Mouse (Mus musculus) gastrocnemius, postnatal 10 days (tissue): ENCODE results near the gene Dnah10. TPM values are rescaled to one million over a fixed set of nuclear protein-coding genes. Genes with fewer than 3 reads are reported as not detected.
"Not testable (repeated sequence)": the region's sequence is repeated elsewhere in the genome, so short reads cannot be mapped to it uniquely, and the experiment has no call there.

Experiments
- DNase-seq: peaks from one replicate; pipeline ENCODE4 v3.0.0; 2021; ENCODE audit warnings: mixed read lengths
- long read RNA-seq, 2 experiments: library from polyadenylated mRNA; stranded (forward); transcript quantifications; one replicate each; pipeline ENCODE4 v2.0.0; 2021
- total RNA-seq, 2 experiments: library from RNA; stranded (reverse); gene quantifications; 2 replicates each; pipeline ENCODE4 v1.2.3; 2021

Gene Dnah10
- total RNA-seq: under 1 TPM; 0.07 to 0.19 TPM
- long read RNA-seq, experiment 1: 0 reads
- long read RNA-seq, experiment 2: 0 reads

DNA sequence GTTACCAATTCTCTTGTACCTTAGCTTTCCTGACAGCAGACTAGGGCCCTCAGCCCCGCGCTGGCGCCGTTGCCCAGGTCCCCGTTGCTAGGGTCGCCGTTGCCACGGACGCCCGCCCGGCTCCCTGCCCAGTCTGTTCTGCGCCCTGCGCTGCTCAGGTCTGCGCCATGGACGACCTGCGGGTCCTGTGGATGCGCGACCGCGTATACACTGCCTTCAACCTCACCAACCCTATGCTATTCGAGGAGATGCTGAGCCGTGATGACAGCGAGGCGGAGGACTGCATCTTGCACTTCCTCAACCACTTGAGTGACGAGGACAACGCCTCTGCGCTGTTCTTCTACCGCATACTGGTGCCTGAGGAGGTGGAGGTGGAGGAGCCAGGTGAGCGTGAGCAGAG is at the start of gene Dnah10:
Dnah10 (plus strand) TSS at position 89 of the 400 bp plus-strand sequence.
- DNase-seq: no peak

- no peak for DNase-seq
These were observed 11.1 kb upstream of the Dnah10 start for GRCm38 (mm10) chr5:124713741-124714140.

DNA sequence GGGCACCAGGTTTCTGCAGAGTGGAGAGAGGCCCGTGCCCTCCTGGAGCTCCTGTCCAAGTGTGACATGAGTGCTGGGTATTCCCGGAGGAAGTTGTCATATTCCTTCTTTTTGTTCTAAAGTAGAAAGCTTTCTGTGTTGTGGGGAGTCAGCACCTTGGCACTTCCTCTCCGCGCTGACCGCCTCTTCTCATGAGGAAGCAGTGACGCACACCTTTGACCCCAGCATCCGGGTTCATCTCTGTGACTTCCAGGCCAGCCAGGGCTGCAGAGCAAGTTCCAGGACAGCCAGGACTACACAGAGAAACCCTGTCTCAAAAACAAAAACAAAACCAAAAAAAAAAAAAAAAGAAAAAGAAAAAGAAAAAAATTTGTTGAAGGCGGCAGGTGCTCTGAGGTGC is 9.8 kb upstream of the Dnah10 start:
- DNase-seq: no peak

DNA sequence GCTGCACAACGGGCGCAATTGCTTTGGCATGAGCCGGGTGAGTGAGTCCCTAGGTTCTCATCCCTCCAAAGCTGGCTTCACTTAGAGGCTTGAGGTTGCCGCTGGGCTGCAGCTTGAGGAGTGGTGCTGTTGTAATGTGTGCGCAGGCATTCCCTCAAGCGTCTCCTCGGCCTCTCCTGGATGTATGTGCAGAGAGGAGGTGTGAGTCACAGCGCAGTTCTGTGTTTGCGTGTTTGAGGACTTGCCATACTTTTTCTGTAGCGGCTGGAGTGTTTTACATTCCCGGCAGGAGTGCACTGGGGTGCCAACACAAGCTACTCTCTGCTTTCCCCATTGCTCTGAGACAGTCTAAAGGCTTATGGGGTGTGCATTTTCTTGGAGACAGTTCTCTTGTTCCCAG is 6.9 kb upstream of the Dnah10 start:
- no peak for DNase-seq

DNA sequence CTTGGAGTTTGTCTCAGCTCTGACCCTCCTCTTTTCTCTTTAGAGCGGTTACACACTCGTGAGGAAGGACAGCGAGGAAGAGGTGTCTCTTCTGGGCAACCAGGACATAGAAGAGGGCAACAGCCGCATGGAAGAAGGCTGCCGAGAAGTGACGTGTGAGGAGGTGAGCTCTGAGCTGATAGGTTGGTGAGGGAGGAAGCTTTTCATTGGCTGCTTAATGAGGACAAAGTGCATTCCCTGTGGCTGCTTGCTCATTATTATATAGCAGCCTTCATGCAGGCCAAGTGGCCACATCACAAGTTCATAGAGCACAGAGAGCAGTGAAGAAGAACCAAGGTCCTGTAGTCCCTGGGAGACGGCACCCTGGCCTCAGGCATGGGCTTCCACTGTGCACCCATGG is 6.5 kb upstream of the Dnah10 start:
- no peak for DNase-seq

DNA sequence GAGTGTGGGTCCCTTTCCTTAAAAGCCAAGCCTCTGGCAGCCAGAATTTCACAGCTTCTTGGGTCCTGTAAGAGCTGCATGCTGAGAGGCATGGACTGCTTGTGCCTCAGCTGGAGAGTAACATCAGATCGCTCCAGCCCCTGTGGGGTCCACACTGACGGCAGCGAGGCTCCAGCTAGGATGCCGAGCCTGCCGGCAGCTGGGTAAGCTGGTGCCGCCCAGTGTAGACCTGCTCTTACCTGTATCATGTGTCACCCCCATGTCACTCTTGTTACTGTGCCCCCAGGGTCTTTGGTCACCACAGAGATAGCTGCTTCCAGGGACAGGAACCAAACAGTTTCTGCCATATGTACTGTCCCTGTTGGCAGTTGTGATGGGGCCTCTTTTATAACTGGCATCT is 1.8 kb upstream of the Dnah10 start:
- no peak for DNase-seq

GRCm38 (mm10) chr5:124729662-124730206 is 4.8 kb downstream of the Dnah10 start:
- DNase-seq: no peak

GRCm38 (mm10) chr5:124733961-124734360 is 9.1 kb downstream of the Dnah10 start:
- DNase-seq: no peak

GRCm38 (mm10) chr5:124741898-124742599 is 17.2 kb downstream of the Dnah10 start:
- DNase-seq: no peak

GRCm38 (mm10) chr5:124743841-124744240 is 19.0 kb downstream of the Dnah10 start:
- no peak for DNase-seq

- no peak for DNase-seq
These were observed 21.3 kb downstream of the Dnah10 start for GRCm38 (mm10) chr5:124746220-124746619.

DNA sequence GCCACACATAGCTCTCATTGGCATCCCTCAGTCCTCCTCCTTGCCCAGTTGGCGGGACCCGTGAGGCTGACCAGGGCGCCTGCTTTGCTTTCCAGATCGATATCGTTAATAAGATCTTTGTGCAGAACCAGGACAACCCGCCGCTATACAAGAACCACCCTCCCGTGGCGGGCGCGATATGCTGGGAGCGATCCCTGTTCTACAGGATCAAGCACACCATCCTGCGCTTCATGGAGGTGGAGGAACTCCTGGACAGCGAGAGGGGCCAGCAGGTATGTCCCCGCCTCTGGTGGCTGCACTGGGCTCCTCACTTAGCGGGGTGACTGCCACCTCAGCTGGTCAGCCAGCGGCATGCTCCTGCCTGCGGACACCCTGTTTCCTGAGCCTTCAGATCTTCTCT is 23.4 kb downstream of the Dnah10 start:
- DNase-seq: no peak

DNA sequence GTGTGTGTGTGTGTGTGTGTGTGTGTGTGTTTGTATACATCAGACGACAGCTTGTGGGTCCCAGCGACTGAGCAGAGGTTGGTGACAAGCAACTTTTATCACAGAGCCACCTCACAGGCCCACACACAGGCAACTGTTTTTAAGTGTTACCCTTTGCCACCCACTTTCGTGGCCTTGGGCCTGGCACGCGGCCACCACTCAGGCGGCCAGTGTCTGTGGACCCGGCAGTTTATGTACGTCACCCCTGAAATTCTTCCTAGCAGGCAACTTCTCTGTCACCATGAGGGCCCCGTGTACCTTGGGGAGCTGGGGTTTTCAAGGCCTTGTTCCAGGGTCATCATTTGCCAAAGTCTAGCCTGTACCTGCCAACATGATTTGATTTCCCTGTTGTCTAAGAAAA is 26.8 kb downstream of the Dnah10 start:
- DNase-seq: no peak

DNA sequence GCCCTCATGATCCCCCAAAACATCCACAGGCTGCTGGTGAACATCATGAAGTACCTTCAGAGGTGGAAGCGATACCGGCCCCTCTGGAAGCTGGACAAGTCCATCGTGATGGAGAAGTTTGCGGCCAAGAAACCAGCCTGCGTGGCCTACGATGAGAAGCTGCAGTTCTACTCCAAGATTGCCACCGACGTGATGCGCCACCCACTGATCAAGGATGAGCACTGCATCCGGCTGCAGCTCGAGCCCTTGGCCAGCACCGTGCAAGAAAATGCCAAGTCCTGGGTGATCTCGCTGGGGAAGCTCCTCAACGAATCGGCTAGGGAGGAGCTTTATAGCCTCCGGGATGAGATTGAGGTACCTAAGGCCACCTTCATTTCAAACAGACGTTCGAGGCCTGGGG is 36.1 kb downstream of the Dnah10 start:
- DNase-seq: peak; percentile 12

DNA sequence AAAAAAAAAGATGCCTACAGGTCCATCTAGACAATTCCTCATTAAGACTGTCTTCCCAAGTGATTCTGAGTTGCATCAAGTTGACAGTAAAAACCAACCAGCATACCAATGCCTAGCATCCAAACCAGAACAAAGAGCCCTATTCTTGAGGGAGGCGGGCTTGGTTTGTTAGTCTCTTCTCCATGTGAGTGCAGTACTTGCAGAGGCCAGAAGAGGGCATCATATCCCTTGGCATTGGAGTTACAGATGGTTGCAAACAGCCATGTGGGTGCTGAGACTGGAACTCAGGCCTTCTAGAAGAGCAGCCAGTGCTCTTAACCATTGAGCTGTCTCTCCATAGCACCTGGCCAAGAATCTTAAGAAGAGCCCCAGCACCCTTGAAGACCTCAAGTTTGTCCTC is 36.9 kb downstream of the Dnah10 start:
- DNase-seq: no peak

DNA sequence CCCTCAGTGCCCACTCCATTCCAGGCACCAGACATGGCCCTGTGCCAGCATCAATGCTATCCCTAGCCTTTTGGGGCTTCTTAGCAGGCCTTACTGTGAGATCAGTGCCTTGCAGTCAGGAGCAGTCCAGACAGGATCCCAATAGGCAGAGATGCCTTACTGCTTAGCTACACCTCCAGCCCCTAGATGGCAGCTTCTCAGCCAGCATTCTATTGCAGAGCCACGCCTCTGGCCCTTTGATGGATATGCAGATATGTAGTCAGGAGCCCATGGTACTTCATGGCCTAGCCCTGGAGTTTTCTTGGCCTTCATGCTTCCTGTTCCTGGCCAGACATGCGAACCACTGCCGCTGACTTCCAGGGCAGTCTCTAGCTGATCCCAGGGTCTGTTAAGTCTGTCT is 49.7 kb downstream of the Dnah10 start:
- DNase-seq: no peak

DNA sequence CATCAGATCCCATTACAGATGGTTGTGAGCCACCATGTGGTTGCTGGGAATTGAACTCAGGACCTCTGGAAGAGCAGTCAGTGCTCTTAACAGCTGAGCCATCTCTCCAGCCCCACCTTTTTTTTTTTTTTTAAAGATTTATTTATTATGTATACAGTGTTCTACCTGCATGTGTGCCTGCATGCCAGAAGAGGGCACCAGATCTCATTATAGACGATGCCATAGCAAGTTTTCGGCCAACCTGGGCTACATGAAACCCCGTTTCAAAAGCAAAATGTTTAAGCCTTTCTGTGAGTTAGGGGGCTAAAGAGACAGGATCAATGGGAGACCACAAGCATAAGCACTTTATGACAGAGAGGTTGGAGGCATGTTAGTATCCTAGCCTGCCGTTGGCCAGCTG is 51.4 kb downstream of the Dnah10 start:
- not testable (repeated sequence) for DNase-seq

DNA sequence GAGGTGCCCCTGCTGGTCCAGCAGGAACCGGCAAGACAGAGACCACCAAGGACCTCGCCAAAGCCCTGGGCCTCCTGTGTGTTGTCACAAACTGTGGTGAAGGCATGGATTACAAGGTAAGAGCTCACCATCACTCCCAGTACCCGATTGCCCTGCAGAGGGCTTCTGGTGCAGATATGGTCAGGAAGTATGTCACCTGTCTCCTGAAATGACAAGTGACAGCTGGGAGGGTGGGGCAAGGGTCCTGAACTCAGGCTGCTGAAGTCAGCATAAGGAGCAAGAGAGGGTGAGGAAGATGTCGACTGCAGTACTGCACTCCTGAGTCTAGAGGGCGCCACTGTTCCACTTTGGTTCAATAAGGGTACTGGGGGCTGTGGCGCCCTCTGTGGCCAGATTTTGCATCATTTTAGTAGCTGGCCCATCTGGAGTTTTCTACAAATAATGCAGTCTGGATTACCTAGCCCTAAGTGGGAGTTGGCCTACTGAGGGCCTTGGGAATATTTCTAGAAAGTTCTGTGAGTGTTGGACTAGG is 52.4 kb downstream of the Dnah10 start:
- peak; percentile 69 for DNase-seq

DNA sequence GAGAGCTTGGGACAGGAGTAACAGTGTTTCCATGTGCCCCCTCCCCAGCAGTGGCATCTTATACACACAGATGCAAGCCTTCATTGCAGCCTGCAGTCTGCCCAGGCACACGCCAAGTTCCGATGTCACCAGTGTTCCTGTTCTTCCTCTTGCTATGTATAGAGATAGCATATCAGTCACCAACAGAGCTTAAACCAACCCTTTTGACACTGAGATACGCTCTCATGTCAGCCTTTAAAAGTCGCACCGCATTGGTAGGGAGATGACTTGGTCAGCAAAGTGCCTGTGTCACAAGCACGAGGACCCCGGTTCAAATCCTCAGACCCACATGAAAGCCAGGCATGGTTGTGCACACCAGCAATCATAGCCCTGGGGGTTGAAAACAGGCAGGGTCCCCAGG is 55.0 kb downstream of the Dnah10 start:
- no peak for DNase-seq

DNA sequence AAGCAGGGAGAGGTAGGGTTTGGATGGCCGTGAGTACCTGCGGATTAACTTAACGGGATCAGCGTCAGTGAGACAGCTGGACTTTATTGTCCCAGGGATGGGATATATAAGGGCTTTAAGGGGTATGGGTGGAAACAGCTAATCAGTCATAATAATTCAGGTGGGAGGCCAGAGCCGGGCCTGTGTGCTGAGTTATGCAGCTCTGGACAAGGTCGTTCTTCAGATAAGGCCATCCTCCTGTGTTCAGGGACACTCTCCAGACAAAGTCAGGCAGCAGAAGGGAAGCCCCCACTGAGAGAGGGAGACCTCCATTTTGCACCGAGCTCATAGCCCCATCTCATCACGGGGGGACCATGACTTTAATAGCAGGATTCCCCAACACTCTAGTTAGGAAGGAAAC is 56.8 kb downstream of the Dnah10 start:
- DNase-seq: no peak

- DNase-seq: no peak
These were observed 60.8 kb downstream of the Dnah10 start for GRCm38 (mm10) chr5:124785650-124786049.

GRCm38 (mm10) chr5:124792112-124792511 is 67.2 kb downstream of the Dnah10 start:
- DNase-seq: no peak

DNA sequence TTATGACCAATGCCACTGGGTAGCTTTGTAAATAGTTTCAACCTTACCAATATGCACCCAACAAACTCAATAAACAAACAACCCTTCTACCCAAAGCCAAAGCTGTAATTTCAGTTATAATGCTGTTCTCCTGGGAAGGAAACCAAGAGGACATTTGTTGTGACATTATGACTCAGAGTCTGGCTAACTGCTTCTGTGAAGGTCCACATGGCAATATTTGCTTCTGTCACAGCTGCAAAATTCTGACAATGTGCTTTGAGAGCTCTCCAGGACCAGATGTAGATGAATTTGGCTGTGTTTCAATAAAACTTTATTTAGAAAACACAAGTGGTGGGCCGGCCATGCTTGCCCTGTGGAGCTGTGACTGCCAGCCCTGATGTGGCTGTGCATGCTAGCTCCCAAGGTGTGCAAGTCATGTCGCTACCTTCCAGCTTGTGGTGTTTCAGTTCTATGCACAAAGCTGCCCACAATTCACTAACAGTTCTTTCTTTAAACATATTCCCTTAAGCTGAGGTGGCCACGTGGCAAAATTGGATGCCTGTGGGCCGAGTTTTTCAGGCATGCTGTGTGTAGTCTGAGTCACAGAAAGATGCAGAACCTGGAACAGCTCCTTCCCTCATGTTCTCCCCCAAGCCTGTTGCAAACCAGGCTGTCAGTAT is 85.0 kb downstream of the Dnah10 start:
- DNase-seq: no peak

- no peak for DNase-seq
These were observed 87.6 kb downstream of the Dnah10 start for GRCm38 (mm10) chr5:124812466-124812865.
